Comparison of ENCODE assay signal across 10 mouse cellular contexts in the genomic region with DNA sequence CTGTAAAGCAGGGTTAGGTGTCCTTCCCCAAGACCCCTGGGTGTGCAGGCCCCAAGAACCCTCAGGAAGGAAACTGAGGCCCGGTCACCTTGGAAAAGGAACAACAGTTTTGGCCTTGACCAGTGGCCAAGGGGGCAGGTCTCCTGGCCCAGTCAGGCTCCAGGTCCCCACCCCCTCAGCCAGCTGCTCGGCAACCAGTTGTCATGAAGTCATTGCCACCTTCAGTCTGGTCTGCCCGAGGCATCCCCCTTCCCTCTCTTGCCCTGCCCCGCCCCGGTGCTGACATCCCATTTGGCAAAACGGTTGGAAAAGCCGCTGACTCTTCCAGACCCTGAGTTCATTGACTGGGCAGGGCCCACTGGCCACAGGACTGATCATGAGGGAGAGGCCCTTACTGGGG.
DNase-seq lines count a peak whose midpoint lies in the region; ATAC-seq and TF ChIP-seq lines count a peak whose summit lies in the region.
"Had no signal": no experiment of that assay in that cellular context is flagged by ENCODE, and none has a peak within 500 bp of the region (broad histone marks: within the 10 kb centered on the region; RNA-seq: fewer than 3 reads in every experiment).

No protein-coding gene starts in this region.

- H3K4me2 ChIP-seq in kidney, embryonic 16.5 days (replicated peaks; ENCODE audit: low read depth, low read length) = no peak overlapping the region
- H3K4me2 ChIP-seq: limb, embryonic 13.5 days; midbrain, embryonic 12.5 days had no signal

- H3K4me1 ChIP-seq in kidney, embryonic 16.5 days (ENCODE audit: insufficient read depth, low read length) = peaks cover 44% of the 10 kb centered on the region

- ATAC-seq in kidney, embryonic 16.5 days (ENCODE audit: low FRiP score, low TSS enrichment) = no peak

- H3K27ac ChIP-seq in layer of hippocampus, adult 2 months = 0 out of 2 replicates have a peak overlapping the region, but pooled peaks have one; percentile 5
- H3K27ac ChIP-seq in gastrocnemius, adult 2 months = peak overlapping the region; percentile 99
- peak overlapping the region; percentile 54 for H3K27ac ChIP-seq in kidney, embryonic 16.5 days (ENCODE audit: low read length)
- H3K27ac ChIP-seq: limb, embryonic 13.5 days; midbrain, embryonic 12.5 days had no signal

- no peaks in the 10 kb centered on the region for H3K36me3 ChIP-seq in kidney, embryonic 16.5 days (ENCODE audit: insufficient read depth, low read length)
- H3K36me3 ChIP-seq: limb, embryonic 13.5 days; midbrain, embryonic 12.5 days had no signal

- intact Hi-C loops in gastrocnemius, adult 2 months (cut with DNase I) = no loop called here

- peak; percentile 44 to 73 for DNase-seq in adrenal gland, adult (ENCODE audit: inconsistent age in 2 of 2, low spot score in 1 of 2)
- DNase-seq in adrenal gland, adult 18-20 months (ENCODE audit: low spot score in 2 of 2) = no peak
- no peak for DNase-seq in layer of hippocampus, adult 2 months (ENCODE audit: low spot score in 2 of 2)
- DNase-seq in layer of hippocampus, postnatal 25 days (ENCODE audit: extremely low spot score in 1 of 2, low spot score in 1 of 2) = no peak
- DNase-seq in gastrocnemius, adult 2 months = peak; percentile 95
- no peak for DNase-seq in thymus, postnatal 25 days
- no peak for DNase-seq in right cerebral cortex, postnatal 4 days

- WGBS in kidney, embryonic 16.5 days = 56% methylated on average over 7 of the region's 7 CpGs

- TF ChIP-seq CTCF in layer of hippocampus, adult 2 months (conservative IDR thresholded peaks at IDR 0.05) = no peak
- TF ChIP-seq CTCF in gastrocnemius, adult 2 months (IDR thresholded peaks at IDR 0.05) = no peak

- no peaks in the 10 kb centered on the region for H3K9me3 ChIP-seq in kidney, embryonic 16.5 days (ENCODE audit: low read length)
- H3K9me3 ChIP-seq: limb, embryonic 13.5 days; midbrain, embryonic 12.5 days had no signal

- no peak overlapping the region for H3K9ac ChIP-seq in kidney, embryonic 16.5 days (replicated peaks; ENCODE audit: low read length)
- H3K9ac ChIP-seq: limb, embryonic 13.5 days; midbrain, embryonic 12.5 days had no signal

- no peak overlapping the region for H3K4me3 ChIP-seq in layer of hippocampus, adult 2 months
- peak overlapping the region; percentile 75 for H3K4me3 ChIP-seq in gastrocnemius, adult 2 months
- no peak overlapping the region for H3K4me3 ChIP-seq in kidney, embryonic 16.5 days (ENCODE audit: low read length)
- H3K4me3 ChIP-seq: limb, embryonic 13.5 days; midbrain, embryonic 12.5 days had no signal

- no peaks in the 10 kb centered on the region for H3K27me3 ChIP-seq in kidney, embryonic 16.5 days (ENCODE audit: insufficient read depth, low read length)
- H3K27me3 ChIP-seq: limb, embryonic 13.5 days had no signal

Comparison
In these comparisons a context has a peak if more than half of its experiments do, and no peak if none do; other contexts are left out.
1. DNase-seq: peak in adrenal gland, adult (2 of 2) and gastrocnemius, adult 2 months (single experiment); none in adrenal gland, adult 18-20 months (0 of 2), layer of hippocampus, adult 2 months (0 of 2), layer of hippocampus, postnatal 25 days (0 of 2), thymus, postnatal 25 days (single experiment) and right cerebral cortex, postnatal 4 days (single experiment).
2. H3K27ac ChIP-seq: peak in every context shown above with its lines; median percentile 99 in gastrocnemius, adult 2 months; 54 in kidney, embryonic 16.5 days; 5 in layer of hippocampus, adult 2 months.